Mouse (Mus musculus): Measurements from ENCODE around the gene Vasp. TPM values are rescaled to one million over a fixed set of nuclear protein-coding genes. Genes with fewer than 3 reads are reported as not detected.

Vasp gene
- polyA plus RNA-seq, 1 experiment = 828 TPM

- H3K4me1 ChIP-seq = peaks cover 38% of the 10 kb centered on the region
- H3K36me3 ChIP-seq (replicated peaks; ENCODE audit: low read length) = peaks cover 50% of the 10 kb centered on the region
- no peak overlapping the region for H3K4me3 ChIP-seq (replicated peaks)
- H3K9me3 ChIP-seq = peaks cover 7% of the 10 kb centered on the region
- peaks cover 23% of the 10 kb centered on the region for H3K27me3 ChIP-seq (replicated peaks)
- TF ChIP-seq GATA1 (IDR thresholded peaks at IDR 0.05; ENCODE audit: borderline replicate concordance, low read length) (no peak), FLI1 (IDR thresholded peaks at IDR 0.05; ENCODE audit: low read length) (no peak)
These were observed 63.3 kb downstream of the Vasp start for GRCm38 (mm10) chr7:19208201-19208910.

Other genes with a start within 250 kb of the Vasp start
- not detected in 2 replicates for gene Foxa3, start 248.3 kb downstream of the Vasp start, polyA plus RNA-seq (2012; ENCODE audit: insufficient read depth, low replicate concordance)
- 176 and 205 TPM in 2 replicates for gene Sympk, start 247.4 kb downstream of the Vasp start, polyA plus RNA-seq (2012; ENCODE audit: insufficient read depth, low replicate concordance)
- not detected in 2 replicates for gene Rsph6a, start 217.1 kb downstream of the Vasp start, polyA plus RNA-seq (2012; ENCODE audit: insufficient read depth, low replicate concordance)
- gene Dmwd, start 195.6 kb downstream of the Vasp start, polyA plus RNA-seq (2012; ENCODE audit: insufficient read depth, low replicate concordance) = 13.4 and 30.3 TPM in 2 replicates
- 7.7 and 25.2 TPM in 2 replicates for gene Dmpk, start 188.0 kb downstream of the Vasp start, polyA plus RNA-seq (2012; ENCODE audit: insufficient read depth, low replicate concordance)
- 11.5 and 23.2 TPM in 2 replicates for gene Six5, start 177.2 kb downstream of the Vasp start, polyA plus RNA-seq (2012; ENCODE audit: insufficient read depth, low replicate concordance)
- not detected in 2 replicates for gene Gm4969, start 153.4 kb downstream of the Vasp start, polyA plus RNA-seq (2012; ENCODE audit: insufficient read depth, low replicate concordance)
- gene Fbxo46, start 152.0 kb downstream of the Vasp start, polyA plus RNA-seq (2012; ENCODE audit: insufficient read depth, low replicate concordance) = 28.9 and 35.0 TPM in 2 replicates
- gene Qpctl, start 122.5 kb downstream of the Vasp start, polyA plus RNA-seq (2012; ENCODE audit: insufficient read depth, low replicate concordance) = 5.0 and 11.8 TPM in 2 replicates
- 50.5 and 69.4 TPM in 2 replicates for gene Snrpd2, start 122.1 kb downstream of the Vasp start, polyA plus RNA-seq (2012; ENCODE audit: insufficient read depth, low replicate concordance)
- gene Gipr, start 105.7 kb downstream of the Vasp start, polyA plus RNA-seq (2012; ENCODE audit: insufficient read depth, low replicate concordance) = 1.2 TPM in 2 replicates
- 53.9 and 56.3 TPM in 2 replicates for gene Eml2, start 95.4 kb downstream of the Vasp start, polyA plus RNA-seq (2012; ENCODE audit: insufficient read depth, low replicate concordance)
- 0.03 TPM in 1 of 2 replicates, not detected in the other for gene Gpr4, start 59.3 kb downstream of the Vasp start, polyA plus RNA-seq (2012; ENCODE audit: insufficient read depth, low replicate concordance)
- 7.3 and 11.6 TPM in 2 replicates for gene Opa3, start 43.5 kb downstream of the Vasp start, polyA plus RNA-seq (2012; ENCODE audit: insufficient read depth, low replicate concordance)
- gene Ppm1n, start 8.2 kb upstream of the Vasp start, polyA plus RNA-seq (2012; ENCODE audit: insufficient read depth, low replicate concordance) = not detected in 2 replicates
- gene Rtn2, start 10.8 kb upstream of the Vasp start, polyA plus RNA-seq (2012; ENCODE audit: insufficient read depth, low replicate concordance) = 6.1 and 8.4 TPM in 2 replicates
- 12.9 and 33.1 TPM in 2 replicates for gene Fosb, start 38.2 kb upstream of the Vasp start, polyA plus RNA-seq (2012; ENCODE audit: insufficient read depth, low replicate concordance)
- gene Ercc1, start 73.0 kb upstream of the Vasp start, polyA plus RNA-seq (2012; ENCODE audit: insufficient read depth, low replicate concordance) = 36.5 and 52.2 TPM in 2 replicates
- gene Cd3eap, start 87.7 kb upstream of the Vasp start, polyA plus RNA-seq (2012; ENCODE audit: insufficient read depth, low replicate concordance) = 13.3 and 50.4 TPM in 2 replicates
- 21.5 and 54.3 TPM in 2 replicates for gene Ppp1r13l, start 87.9 kb upstream of the Vasp start, polyA plus RNA-seq (2012; ENCODE audit: insufficient read depth, low replicate concordance)
- gene Ercc2, start 110.2 kb upstream of the Vasp start, polyA plus RNA-seq (2012; ENCODE audit: insufficient read depth, low replicate concordance) = 24.2 and 30.8 TPM in 2 replicates
- 1.3 TPM in 1 of 2 replicates, not detected in the other for gene Klc3, start 132.3 kb upstream of the Vasp start, polyA plus RNA-seq (2012; ENCODE audit: insufficient read depth, low replicate concordance)
- gene Ckm, start 133.0 kb upstream of the Vasp start, polyA plus RNA-seq (2012; ENCODE audit: insufficient read depth, low replicate concordance) = 0.96 TPM in 1 of 2 replicates, not detected in the other
- gene Mark4, start 187.0 kb upstream of the Vasp start, polyA plus RNA-seq (2012; ENCODE audit: insufficient read depth, low replicate concordance) = 102 and 169 TPM in 2 replicates
- gene Exoc3l2, start 191.5 kb upstream of the Vasp start, polyA plus RNA-seq (2012; ENCODE audit: insufficient read depth, low replicate concordance) = 40.8 and 53.6 TPM in 2 replicates
- gene Bloc1s3, start 236.6 kb upstream of the Vasp start, polyA plus RNA-seq (2012; ENCODE audit: insufficient read depth, low replicate concordance) = 5.5 and 6.5 TPM in 2 replicates
- 608 and 613 TPM in 2 replicates for gene Trappc6a, start 236.6 kb upstream of the Vasp start, polyA plus RNA-seq (2012; ENCODE audit: insufficient read depth, low replicate concordance)
- 1.3 and 2.9 TPM in 2 replicates for gene Nkpd1, start 246.0 kb upstream of the Vasp start, polyA plus RNA-seq (2012; ENCODE audit: insufficient read depth, low replicate concordance)

All from megakaryocyte, embryonic 14.5 days (primary cell).